Mouse (Mus musculus) urinary bladder, adult 18-20 months (tissue): ENCODE results near the gene Zfp583.
"Not testable (repeated sequence)": the region's sequence is repeated elsewhere in the genome, so short reads cannot be mapped to it uniquely, and the experiment has no call there.

Source experiments
- DNase-seq, 2 experiments: peaks; one replicate each; pipeline ENCODE4 v3.0.0; 2022; ENCODE audit warnings: low spot score in 2 of 2, mixed read lengths in 2 of 2

Gene Zfp583

DNA sequence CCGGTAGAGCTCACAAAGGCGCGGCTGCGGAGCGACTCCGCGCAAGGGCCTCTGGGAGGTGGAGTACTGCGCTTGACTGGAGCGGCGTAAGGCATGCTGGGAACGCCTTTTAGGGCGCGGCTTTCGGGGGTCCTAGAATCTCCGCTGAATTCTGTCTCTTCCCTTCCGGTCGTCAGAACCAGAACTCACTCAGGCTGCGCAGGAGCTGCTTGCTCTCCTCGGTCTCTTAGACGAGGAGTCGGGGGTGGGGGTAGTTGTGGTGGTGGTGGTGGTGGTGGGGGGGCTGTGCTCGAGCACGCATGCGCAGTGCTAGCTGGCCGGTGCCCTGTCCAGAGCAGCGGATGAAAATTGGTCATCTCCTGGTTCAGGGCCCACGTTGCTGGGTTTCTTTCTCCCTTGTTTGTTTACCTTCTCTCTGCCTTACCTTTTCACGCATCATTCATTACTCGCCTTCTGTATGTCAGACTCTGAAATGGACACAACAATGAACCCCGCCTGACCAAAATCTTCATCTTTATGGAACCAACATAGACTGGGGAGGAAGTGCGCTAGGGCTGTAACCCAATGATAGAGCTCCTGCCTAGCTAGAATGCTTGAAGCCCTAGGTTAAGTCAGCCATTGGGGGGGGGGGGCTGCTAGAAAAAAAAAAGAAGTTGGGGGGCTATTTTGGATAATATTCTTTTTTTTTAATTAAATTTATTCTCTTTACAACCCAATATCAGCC, at the start of gene Zfp583:
Gene Zfp583, minus strand, starts transcription at position 53 of the 724 bp plus-strand sequence.
- DNase-seq = peak; percentile 70 to 71

DNA sequence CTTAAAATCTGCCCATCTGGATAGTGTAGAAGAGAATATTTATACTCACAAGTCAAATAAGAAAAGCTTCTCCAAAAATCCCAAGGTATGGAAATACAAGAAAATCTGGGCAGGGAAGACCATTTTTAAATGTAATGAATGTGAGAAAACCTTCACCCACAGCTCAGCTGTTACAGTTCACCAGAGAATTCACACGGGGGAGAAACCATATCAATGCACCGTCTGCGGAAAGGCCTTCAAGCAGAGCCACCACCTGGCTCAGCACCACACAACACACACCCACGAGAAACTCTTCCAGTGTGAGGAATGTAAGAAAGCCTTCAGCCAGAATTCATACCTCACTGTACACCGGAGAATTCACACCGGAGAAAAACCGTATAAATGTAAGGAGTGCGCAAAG, 47.4 kb upstream of the Zfp583 start:
- no peak for DNase-seq

DNA sequence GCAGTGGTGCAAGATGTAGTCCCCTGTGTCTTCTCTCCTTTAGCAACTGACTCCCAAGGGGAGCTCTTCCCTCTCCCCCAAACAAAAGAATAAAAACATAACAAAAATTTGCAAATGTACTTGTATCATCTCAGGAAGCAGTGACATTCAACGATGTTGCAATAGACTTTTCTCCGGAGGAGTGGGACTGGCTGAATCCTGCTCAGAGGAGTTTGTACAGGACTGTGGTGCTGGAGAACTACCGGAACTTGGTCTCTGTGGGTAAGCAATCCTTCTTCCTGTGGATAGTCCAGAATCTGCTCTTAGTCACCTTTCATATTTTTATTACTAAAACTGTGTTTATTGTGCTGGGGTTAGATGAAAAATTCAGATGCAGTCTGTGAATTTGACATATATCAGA, 41.9 kb upstream of the Zfp583 start:
- no peak for DNase-seq

DNA sequence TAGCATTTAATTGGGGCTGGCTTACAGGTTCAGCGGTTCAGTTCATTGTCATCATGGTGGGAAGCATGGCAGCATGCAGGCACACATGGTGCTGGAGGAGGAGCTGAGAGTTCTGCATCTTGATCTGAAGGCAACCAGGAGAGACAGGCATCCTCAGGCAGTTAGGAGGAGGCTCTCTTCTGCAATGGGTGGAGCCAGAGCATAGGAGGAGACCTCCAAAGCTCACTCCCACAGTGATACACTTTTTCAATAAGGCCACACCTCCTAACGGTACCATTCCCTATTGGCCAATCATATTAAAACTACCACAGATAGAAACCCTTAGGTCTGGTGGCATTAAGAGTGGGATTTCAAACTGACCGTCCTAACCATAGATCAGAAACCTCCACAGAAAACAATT, 38.4 kb upstream of the Zfp583 start:
- no peak for DNase-seq

DNA sequence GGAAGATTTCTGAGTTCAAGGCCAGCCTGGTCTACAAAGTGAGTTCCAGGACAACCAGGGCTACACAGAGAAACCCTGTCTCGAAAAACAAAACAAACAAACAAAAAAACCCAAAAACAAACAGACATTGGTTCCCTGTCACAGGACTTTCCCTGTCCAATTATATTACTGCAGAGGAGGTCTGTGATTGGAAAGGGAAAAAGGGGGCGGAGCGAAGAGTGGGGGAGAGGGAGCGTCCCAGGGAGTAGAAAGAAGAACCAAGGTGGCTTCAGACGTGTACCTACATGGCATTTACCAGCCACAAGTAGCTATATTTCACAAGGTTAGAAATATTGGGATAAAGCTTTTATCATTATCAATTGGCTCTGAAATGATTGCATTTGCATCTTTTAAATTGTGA, 37.1 kb upstream of the Zfp583 start:
- DNase-seq = not testable (repeated sequence)

DNA sequence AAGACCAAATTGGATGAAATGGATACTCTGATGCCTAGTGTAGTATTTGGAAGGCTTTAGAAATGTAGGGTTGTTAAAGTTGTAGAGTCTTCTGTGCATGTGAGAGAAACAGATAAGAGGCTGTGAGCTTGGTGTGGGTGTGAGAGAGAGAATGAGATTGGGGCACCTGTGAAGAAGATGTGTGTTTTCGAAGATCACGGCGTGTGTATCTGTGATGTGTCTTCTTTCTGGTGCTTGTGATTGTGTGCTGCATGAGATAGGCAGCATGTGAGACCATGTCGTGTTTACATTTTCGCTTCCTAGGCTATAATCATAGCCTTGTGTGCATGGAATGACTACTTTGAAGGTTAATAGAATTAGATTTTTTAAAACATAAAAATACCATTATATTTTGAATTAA, 36.1 kb upstream of the Zfp583 start:
- DNase-seq = no peak

DNA sequence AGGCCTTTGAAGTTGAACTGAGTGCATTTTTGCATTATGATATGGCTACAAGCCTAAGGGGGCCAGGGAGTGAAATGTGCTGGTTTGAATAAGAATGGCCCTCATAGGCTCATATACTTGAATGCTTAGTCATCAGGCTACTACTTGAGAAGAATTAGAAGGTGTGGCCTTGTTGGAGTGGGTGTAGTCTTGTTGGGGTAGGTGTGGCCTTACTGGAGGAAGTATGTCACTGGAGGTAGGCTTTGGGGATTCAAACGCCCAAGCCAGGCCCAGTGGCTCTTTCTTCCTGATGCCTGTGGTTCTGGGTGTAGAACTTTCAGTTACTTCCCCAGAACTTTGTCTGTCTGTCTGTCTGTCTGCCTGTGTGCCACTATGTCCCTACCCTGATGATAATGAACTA, 33.7 kb upstream of the Zfp583 start:
- DNase-seq = no peak

DNA sequence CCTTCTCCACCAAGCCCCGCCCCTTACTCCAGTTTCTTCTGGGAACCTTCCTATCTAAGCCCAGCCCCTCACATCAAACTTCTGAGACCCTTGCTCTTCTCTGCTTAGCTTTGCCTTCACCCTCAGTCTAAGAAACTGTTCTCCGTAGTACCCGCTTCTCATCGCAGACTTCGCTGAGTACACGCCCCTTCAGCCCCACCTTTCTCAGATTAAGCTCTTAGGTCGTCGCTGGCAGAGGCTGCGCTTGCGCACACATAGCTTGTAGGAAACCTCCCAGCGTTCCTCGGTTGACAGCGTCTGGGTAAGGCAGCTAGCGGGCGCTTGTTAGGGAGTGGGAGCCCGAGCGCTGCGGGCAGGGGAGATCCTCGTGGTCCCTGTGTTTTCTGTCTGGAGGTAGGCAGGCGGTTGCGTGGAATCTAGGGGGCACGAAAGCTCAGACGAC, 32.0 kb upstream of the Zfp583 start, which contains the start of gene Zfp78:
Gene Zfp78, plus strand, starts transcription at position 234 of the 442 bp plus-strand sequence.
- no peak for DNase-seq

DNA sequence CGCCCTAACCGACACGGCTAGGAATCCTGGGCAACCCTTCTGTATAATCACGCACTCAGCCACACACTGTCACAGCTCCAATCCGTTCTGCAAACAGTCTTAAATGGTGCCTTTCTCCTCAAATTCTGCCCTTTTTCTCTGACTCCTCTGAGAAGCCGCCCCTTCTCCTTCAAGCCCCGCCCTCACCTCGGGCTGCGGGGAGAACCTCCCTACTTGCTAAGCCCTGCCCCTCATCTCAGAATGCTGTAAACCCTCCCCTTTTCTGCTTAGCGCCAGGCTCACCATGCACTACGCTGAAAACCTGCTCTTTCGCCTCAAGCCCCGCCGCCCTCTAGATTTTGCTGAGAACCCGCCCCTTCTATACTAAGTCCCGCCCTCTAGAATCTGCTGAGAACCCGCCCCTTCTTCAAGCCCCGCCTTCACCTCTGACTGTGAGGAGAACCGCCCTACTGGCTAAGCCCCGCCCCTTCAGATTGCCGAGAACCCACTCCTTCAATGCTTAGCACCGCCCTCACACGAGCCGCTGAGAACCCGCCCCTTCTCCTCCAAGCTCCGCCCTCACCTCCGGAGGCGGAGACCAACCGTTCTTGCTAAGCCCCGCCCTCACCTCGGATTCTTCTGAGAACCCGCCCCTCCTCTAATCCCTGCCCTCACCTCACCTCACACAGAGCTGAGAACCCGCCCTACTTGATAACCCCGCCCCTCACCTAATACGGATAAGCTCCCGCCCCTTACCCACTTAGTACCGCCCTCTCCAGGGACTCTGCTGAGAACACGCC, 31.4 kb upstream of the Zfp583 start:
- peak; percentile 98 to 99 for DNase-seq

DNA sequence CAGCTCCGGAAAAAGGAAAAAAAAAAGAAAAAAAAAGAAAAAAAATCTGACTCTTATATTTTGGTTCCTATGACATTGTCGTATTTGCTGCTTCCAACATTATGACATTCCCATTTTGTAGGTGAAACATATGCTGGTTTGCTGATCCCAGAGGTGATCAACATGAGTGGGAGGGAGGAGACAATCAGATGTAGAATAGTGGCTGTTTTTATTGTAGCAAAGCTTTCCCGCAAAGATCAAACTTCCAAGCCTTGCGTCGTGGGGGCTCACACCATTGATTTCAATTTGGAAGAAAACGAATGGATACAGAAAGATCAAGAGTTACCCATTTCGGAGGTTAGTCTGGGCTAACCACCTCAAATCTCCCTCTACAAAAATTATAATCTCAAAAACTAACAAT, 30.7 kb upstream of the Zfp583 start:
- no peak for DNase-seq

DNA sequence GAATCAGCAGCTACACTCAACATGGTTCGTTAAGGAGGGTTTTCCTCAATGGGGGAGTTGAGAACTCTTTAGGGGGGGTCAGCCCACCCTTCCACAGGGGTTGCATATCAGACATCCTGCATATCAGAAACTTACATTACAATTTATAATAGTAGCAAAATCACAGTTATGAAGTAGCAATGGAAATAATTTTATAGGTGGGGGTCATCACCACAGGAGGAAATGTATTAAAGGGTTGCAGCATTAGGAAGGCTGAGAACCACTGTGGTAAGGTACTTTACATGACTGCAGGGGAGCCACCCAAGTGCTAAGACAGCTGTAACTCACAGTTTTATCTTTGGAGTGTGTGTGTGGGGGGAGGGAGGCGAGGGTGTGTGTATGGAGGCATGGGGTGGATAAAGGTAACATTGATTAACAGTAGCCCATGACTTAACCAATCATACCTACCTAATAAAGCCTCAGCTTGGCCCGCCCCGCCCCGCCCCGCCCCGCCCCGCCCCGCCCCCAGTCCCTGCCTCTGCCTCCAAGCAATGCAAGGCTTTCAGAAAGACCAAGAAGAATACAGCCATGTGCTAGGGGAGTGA, 29.5 kb upstream of the Zfp583 start:
- no peak for DNase-seq

DNA sequence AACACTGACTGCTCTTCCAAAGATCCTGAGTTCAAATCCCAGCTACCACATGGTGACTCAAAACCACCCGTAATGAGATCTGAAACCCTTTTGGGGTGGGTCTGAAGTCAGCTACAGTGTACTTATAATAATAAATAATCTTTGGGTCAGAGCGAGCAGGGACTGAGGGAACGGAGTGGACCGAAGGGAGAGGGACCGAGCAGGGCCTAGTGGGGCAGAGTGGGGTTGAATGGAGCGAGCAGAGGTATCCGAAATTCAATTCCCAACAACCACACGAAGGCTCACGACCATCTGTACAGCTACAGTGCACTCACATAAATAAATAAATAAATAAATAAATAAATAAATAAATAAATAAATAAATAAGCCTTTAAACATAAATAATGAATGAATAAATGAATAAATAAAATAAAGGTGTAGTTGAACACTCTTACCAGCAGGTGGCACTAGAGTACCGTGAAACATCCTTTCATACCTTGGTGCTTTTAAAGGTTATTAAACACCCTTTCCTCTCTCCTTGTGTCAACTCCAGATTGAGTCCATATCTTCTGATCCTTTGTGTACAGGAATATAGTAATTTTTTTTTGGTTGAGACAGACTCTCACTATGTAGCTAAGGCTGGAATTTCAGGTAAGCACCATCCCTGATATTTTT, 28.0 kb upstream of the Zfp583 start:
- DNase-seq = no peak

DNA sequence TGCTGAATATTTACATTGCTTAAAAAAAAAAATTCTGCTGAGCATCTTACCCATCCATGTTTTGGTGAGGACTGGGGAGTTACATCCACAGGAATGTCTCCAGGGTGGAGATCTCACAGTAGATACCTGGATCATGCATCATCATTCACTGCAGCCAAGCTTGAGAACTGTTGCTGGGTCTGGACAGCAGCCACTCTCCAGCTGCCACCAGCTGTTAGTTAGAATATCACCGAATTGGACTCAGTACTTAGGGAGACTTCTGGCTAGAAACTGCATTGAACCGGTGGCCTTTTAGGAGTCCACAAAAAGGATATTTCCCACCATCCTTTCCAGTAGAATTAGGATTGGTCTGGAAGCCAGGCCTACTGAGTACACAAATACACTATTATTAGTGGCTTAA, 27.0 kb upstream of the Zfp583 start:
- DNase-seq = no peak

DNA sequence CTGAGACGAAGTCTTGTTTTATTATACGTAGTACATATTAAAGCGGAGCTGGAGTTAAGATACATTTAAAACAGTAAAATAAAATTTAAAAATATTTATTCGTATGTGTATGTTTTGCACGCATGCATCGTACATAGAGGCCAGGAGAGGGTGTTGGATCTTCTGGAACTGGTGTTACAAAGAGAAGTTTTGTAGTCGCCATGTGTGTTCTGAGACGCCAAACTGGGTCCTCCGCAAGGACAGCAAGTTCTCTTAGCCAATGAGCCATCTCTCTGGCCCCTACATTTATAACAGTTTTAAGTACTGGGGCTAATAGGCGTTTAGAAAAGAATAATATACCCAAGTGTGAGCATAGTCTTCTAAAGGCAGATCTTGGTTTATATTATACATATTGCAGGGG, 13.0 kb upstream of the Zfp583 start:
- no peak for DNase-seq

DNA sequence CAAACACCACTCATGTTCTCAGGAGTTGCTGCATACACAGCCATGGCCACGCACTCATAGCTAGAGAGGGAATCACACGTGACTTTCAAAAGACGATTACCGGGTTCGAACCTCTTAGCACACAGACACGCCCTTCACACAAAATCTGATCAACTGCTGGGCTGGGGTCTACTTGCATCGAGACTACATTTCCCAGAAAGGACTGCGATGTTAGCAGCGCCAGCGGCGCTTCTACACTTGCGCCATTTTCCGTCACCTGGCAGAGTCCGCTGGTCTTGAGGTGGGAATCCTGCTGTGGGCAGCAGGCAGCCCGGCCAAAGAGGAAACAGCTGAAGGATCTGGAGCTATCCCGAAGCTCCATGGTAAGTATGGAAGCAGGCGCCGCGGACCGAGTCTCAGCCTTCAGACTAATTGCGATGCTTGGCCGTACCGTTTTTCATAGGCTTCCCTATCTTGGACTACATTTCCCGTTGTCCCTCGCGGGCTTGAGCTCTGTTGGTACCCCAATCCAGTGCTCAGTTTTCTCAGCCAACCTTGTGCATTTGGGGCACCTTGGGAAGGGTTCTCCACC, 12.5 kb upstream of the Zfp583 start, which contains the start of gene Gm3854:
Gene Gm3854, plus strand, starts transcription at position 259 of the 571 bp plus-strand sequence.
- peak; percentile 33 to 54 for DNase-seq

DNA sequence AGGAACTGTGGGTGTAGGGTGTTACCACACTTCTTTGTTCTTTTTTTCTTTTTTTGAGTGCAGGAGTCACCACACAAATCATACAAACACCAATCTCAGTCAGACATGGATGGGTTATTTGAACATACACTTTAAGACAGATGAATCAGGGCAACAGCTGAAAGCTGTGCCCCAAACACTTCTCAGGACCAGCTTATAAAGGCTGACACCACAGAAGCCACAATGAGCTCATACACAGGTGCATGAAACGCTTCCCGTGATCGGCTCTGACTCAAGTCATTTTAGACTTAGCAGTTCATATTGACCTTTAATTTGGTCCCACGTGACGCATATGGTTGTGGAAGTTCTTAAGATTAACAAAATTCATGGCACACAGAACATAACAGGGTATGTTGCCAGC, 8.8 kb upstream of the Zfp583 start:
- no peak for DNase-seq

DNA sequence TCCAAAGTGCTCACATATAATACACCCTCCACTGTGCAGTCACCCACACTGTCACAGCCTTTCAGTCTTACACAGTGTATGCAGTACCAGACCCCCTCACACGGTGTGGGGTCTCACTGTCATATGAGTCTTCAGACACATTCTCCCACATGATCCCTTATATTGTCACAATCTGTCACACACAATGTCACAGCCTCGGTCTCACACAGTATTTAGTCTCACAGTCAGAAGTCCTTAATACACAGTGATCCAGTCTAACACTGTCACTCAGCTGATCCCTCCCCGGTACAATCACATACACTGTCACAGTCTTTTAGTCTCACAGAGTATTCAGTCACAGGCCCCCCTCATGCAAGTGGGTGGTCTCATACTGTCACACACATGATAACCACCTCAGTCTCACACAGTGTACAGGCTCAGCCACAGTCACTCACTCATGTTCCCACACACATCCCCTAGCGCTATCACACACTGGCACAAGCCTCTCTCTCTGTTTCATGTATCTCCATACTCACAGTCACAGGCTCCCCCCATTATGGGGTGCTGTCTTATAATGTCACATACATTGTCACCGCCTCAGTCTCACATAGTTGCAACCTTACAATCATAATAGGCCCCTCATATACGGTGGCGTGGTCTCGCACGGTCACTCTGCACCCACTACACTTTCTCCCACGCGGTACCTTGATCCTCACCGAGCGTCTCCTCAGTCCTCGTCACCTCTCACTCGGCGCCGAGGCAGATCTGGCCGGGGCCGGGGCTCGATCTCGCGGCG, 440 bp downstream of the Zfp583 start:
- DNase-seq = no peak

DNA sequence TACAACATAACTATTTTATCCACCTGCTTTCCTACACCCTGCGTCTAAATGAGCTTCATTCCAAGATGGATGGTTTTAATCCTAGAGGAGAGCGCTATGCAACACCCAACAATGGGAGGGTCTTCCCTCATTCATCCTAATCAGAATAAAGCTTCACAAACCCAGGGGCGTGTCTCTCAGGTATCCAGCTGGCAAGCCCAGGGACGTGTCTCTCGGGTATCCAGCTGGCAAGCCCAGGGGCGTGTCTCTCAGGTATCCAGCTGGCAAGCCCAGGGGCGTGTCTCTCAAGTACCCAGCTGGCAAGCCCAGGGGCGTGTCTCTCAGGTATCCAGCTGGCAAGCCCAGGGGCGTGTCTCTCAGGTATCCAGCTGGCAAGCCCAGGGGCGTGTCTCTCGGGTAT, 30.3 kb downstream of the Zfp583 start:
- DNase-seq = not testable (repeated sequence)

DNA sequence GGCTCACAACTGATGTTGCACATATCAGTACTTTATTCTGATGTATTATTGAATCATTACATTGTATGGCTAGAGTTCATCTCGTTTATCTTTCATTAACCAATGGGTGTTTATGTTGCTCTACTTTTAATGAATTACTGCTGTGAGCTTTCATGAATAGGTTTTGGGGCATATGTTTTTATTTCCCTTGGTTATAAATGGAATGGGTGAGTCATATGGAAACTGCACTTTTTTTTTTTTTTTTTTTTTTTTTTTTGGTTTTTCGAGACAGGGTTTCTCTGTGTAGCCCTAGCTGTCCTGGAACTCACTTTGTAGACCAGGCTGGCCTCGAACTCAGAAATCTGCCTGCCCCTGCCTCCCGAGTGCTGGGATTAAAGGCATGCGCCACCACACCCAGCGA, 40.0 kb downstream of the Zfp583 start:
- DNase-seq = not testable (repeated sequence)

DNA sequence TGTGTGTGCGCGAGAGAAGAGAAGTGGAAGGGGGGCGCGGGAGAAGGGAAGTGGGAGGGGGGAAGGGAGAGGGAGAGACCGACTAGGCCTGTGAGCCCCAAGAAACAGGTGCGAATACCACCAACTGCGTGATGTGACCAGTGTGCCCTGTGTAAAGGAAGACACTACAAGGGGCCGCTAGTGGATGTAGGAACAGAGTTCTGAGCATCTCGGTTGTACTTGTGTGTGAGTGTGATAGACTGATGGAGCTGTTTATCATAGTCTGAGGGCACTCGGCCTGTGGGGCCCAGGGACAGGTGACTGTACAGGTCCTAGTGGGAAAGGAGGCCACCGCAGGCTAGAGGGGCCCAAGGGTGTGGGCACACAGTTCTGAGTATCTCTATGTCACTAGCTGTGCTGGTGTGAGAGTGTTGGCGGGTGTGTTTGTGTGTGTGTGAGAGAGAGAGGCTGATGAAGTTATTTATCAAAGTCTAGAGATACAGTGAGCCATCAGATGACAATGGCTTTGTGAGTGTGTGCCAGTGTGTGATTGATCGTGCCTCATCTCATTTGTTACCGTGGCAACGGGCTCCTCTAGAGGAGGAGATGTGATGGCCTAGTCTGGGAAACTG, 44.1 kb downstream of the Zfp583 start:
- no peak for DNase-seq
